Mouse (Mus musculus) embryonic facial prominence, embryonic 11.5 days (tissue): ENCODE measurements around the gene Hsd17b13. TPM values are rescaled to one million over a fixed set of nuclear protein-coding genes. Genes with fewer than 3 reads are reported as not detected.

Experiments used
- ATAC-seq: fragments of 200-750 bp; cut with Nextera tagmentation; replicated peaks from 2 replicates; pipeline ENCODE4 v1.8.0; 2017; ENCODE audit warnings: low read depth; ENCODE audit not compliant: insufficient number of reproducible peaks, low FRiP score, low TSS enrichment
- DNase-seq: peaks from one replicate; pipeline ENCODE4 v3.0.0-alpha.2; 2015; ENCODE audit warnings: low spot score
- H3K27ac ChIP-seq: fragments of 300-500 bp; sonication (generic); replicated peaks from 2 replicates; pipeline ENCODE4 v1.5.1; 2014; ENCODE audit warnings: mild to moderate bottlenecking, low read depth, low read length, control low read depth
- H3K27me3 ChIP-seq: fragments of 300-500 bp; sonication (generic); 2 replicates; pipeline ENCODE4 v1.6.1; 2014; ENCODE audit warnings: mild to moderate bottlenecking, low read length, moderate library complexity, mixed read lengths; ENCODE audit not compliant: control insufficient read depth, insufficient read depth
- H3K36me3 ChIP-seq: fragments of 300-500 bp; sonication (generic); replicated peaks from 2 replicates; pipeline ENCODE4 v1.6.1; 2014; ENCODE audit warnings: low read depth, mild to moderate bottlenecking, low read length, moderate library complexity, mixed read lengths; ENCODE audit not compliant: control insufficient read depth, insufficient read depth
- H3K4me1 ChIP-seq: fragments of 300-500 bp; sonication (generic); 2 replicates; pipeline ENCODE4 v1.6.1; 2014; ENCODE audit warnings: low read length, mixed read lengths; ENCODE audit not compliant: control insufficient read depth, insufficient read depth
- H3K4me2 ChIP-seq: fragments of 300-500 bp; sonication (generic); 2 replicates; pipeline ENCODE4 v1.6.1; 2014; ENCODE audit warnings: low read depth, mild to moderate bottlenecking, control low read depth, low read length, moderate library complexity
- H3K4me3 ChIP-seq: fragments of 300-500 bp; sonication (generic); 2 replicates; pipeline ENCODE4 v1.5.1; 2014; ENCODE audit warnings: low read depth, low read length, control low read depth
- H3K9ac ChIP-seq: fragments of 300-500 bp; sonication (generic); replicated peaks from 2 replicates; pipeline ENCODE4 v1.6.1; 2014; ENCODE audit warnings: mild to moderate bottlenecking, control low read depth, low read length
- H3K9me3 ChIP-seq: fragments of 300-500 bp; sonication (generic); replicated peaks from 2 replicates; pipeline ENCODE4 v1.6.1; 2016; ENCODE audit warnings: mild to moderate bottlenecking, low read length, inconsistent platforms, mixed read lengths; ENCODE audit not compliant: control insufficient read depth
- WGBS: fragments of 180-500 bp; shearing (Covaris S2); extraction: QIAGEN DNeasy Blood & Tissue Kit; methylation state at CpG from one replicate; pipeline ENCODE4 v1.1.7; 2014; 5-methylcytosine and 5-hydroxymethylcytosine counted together
- polyA plus RNA-seq: library from polyadenylated mRNA; unstranded; fragments of >200 nt; fragmentation: Nextera tagmentation; extraction: Ambion mirVana; gene quantifications from 2 replicates; pipeline ENCODE4 v1.2.1, GENCODE M21; 2014

Hsd17b13 gene
- polyA plus RNA-seq, 1 experiment from 2014 or later: not detected

DNA sequence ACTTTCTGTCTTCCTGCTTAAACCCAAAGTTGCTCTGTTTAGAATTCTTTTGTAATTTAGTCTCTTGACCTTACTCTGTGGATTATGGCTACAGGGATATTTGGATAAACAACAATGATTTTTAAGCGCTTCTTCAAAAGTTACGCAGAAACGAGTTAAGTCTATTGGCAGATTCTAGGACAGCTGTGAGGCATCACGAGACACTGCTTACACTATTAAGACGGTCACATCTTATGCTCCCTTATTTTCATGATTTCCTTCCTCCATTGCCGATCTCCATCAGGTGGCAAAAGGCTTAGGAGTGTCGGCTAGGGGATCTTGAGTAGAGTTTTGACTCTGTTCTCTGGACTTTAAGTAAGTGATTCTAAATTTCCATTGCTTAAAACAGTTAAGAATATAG, 33.1 kb upstream of the Hsd17b13 start:
- DNase-seq: no peak
- H3K27ac ChIP-seq: no peak overlapping the region
- H3K9ac ChIP-seq: no peak overlapping the region
- no peaks in the 10 kb centered on the region for H3K4me1 ChIP-seq
- no peak overlapping the region for H3K4me2 ChIP-seq
- no peaks in the 10 kb centered on the region for H3K9me3 ChIP-seq
- no peak for ATAC-seq
- 88% methylated on average over 7 of the region's 7 CpGs for WGBS
- no peaks in the 10 kb centered on the region for H3K27me3 ChIP-seq
- H3K4me3 ChIP-seq: no peak overlapping the region
- H3K36me3 ChIP-seq: no peaks in the 10 kb centered on the region

DNA sequence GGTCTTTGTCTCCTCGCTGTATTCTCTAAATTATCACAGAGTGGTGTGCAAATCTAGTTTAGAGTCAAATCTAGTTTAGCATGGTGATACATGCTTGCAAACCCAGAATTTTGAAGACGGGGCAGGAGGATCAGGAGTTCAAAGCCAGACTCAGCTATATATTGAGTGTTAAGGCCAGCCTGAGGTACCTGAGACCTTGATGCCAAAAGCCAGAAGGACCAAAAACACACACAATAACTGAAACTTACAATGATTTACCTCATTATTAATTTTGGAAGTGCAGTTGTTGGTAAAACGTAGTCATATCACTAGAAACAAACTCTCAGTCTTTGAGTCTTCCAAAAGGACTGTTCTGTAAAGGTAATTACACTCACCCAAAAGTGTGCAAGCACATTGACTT, 32.2 kb upstream of the Hsd17b13 start:
- Histone ChIP-seq H3K9me3 (no peaks in the 10 kb centered on the region), H3K27ac (no peak overlapping the region), H3K27me3 (no peaks in the 10 kb centered on the region), H3K4me3 (no peak overlapping the region), H3K36me3 (no peaks in the 10 kb centered on the region), H3K9ac (no peak overlapping the region), H3K4me1 (no peaks in the 10 kb centered on the region), H3K4me2 (no peak overlapping the region)
- ATAC-seq: no peak
- WGBS: 88% methylated on average over 3 of the region's 3 CpGs
- no peak for DNase-seq

DNA sequence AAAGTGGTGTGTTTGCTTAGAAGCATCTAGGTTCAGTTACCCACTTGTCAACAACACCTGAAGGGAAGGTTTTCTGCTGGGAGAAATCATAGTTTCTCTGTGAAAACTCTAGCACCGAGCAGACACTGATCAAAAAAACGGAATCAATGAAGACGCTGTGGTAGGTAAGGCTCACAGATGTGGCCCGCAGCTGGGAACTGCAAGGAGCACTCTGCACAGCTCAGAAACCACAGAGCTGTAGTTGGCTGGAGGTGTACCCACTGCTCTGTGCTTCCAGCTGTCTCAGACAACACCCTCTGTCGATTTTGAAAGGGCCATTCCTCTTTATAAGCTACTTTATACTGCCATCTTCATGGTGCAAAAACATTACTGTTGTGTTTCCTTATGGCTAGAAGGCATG, 30.6 kb upstream of the Hsd17b13 start:
- Histone ChIP-seq H3K9ac (no peak overlapping the region), H3K4me1 (no peaks in the 10 kb centered on the region), H3K4me2 (no peak overlapping the region), H3K36me3 (no peaks in the 10 kb centered on the region), H3K9me3 (no peaks in the 10 kb centered on the region), H3K4me3 (no peak overlapping the region), H3K27ac (no peak overlapping the region), H3K27me3 (no peaks in the 10 kb centered on the region)
- ATAC-seq (no peak), DNase-seq (no peak)
- 66% methylated on average over 5 of the region's 5 CpGs for WGBS

DNA sequence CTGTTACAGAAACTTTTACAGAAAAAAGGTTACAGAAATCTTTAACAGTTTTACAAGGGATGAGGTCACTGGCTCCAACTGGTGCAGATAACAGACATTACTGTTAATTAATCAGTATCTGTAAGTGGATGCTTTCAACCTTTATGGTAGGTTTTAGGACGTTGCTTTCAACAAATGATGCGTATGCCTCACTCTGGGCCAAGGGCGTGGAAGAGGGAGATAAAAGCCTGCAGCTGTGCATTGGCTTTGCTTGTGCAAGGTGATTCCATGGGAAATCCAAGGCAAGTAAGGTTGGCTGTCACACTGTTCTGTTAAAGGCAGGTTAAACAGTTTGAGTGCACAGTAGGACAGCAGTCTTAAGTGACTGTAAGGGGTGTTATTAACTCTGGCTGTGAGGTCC, 29.6 kb upstream of the Hsd17b13 start:
- H3K9ac ChIP-seq: no peak overlapping the region
- no peaks in the 10 kb centered on the region for H3K27me3 ChIP-seq
- H3K36me3 ChIP-seq: no peaks in the 10 kb centered on the region
- DNase-seq (no peak), ATAC-seq (no peak)
- no peak overlapping the region for H3K4me2 ChIP-seq
- 81% methylated on average over 3 of the region's 3 CpGs for WGBS
- H3K27ac ChIP-seq: no peak overlapping the region
- H3K9me3 ChIP-seq: no peaks in the 10 kb centered on the region
- H3K4me1 ChIP-seq: no peaks in the 10 kb centered on the region
- no peak overlapping the region for H3K4me3 ChIP-seq

DNA sequence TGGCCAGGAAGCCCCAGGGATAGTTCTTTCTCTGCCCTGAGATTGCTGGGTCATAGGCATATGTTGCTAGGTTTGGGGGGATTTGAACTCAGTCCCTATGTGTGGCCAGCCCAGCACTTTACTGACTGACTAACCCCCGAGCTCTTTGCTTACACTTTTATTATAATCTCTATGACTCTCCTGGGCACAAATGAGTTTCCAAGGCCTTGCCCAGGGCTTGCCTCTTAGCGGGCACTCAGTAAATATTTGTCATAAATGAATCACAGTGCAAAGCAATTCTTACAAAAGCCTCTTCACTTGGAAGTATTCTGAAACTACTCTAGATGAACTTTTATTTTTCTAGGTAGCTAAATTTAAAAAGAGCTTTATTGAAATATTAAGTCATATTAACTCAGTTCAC, 26.7 kb upstream of the Hsd17b13 start:
- DNase-seq: no peak
- Histone ChIP-seq H3K9me3 (no peaks in the 10 kb centered on the region), H3K4me2 (no peak overlapping the region), H3K36me3 (no peaks in the 10 kb centered on the region), H3K9ac (no peak overlapping the region), H3K4me1 (no peaks in the 10 kb centered on the region), H3K27ac (no peak overlapping the region), H3K27me3 (no peaks in the 10 kb centered on the region), H3K4me3 (no peak overlapping the region)
- 85% methylated on average over 2 of the region's 2 CpGs for WGBS
- ATAC-seq: no peak

DNA sequence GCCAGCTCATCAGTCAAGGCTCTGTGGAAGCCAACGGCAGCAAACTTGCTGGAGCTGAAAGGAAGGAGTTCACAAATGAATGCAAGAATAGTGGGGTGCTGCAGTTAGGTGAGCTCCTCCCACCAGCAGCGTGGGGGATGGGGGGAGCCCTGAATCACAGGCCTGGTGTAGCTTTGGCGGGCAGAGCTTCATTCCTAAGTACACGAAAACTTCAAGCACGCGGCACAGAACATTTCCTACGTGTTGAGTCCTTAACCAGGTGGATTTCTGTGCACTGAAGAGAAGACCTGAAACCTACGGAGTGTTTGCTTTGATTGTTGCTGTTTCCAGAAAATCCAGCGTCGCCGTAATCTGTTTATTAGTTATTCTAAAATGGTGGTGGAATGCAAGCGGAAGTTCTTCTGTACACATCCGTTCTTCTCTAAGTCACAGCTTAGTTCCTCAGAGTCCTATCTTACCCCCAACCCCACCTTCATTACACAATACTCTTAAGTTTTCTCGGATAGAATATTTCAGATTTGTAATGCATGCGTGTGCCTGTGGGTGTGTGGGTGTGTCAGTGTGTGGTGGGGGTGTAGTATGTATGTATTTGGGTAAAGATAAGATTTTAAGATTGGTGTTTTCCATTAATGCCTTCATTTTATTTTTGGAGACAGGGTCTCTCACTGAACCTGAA, 26.2 kb upstream of the Hsd17b13 start:
- no peak overlapping the region for H3K9ac ChIP-seq
- DNase-seq: peak; percentile 33
- no peak overlapping the region for H3K4me3 ChIP-seq

DNA sequence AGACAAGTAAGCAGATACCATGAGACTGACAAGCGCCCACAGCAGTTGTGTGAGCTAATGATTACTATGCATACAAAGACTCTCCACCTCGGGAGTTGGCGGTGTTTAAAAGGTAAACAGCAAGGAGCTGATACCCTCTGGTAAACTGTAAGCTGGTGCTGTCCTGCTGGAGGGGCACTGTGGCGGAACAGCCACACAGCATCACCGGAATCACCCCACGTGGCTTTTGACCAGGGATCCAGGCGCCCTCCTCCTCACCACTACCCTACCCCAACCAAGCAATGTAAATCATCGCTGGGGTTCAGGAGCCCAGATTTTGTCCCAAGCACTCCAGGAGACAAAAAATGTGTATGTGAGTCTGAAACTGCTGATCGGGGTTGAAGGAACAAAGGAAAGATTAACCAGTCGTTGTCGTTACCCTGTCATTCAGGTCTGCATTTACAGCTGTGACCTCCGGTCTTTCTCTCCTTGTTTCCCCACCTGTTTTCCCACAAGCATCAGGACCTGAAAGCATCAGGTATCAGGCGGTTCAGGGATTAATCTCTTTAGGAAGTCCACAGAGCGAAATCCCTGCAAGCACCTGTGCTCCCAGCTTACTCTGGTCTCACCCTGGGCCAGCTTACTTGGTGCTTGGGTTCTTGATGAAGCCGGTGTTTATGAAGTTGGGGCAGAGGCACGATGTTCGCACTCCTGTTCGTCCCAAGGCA, 25.5 kb upstream of the Hsd17b13 start:
- H3K36me3 ChIP-seq: no peaks in the 10 kb centered on the region
- peak; percentile 28 for DNase-seq
- 16% methylated on average over 18 of the region's 18 CpGs for WGBS
- H3K4me2 ChIP-seq: peak overlapping the region; percentile 27
- H3K27ac ChIP-seq: no peak overlapping the region
- H3K4me1 ChIP-seq: no peaks in the 10 kb centered on the region
- no peaks in the 10 kb centered on the region for H3K27me3 ChIP-seq
- ATAC-seq: 0 out of 2 replicates have a peak, but pooled peaks have one; percentile 54
- 0 out of 2 replicates have a peak overlapping the region, but pooled peaks have one; percentile 4 for H3K9ac ChIP-seq
- H3K4me3 ChIP-seq: no peak overlapping the region
- no peaks in the 10 kb centered on the region for H3K9me3 ChIP-seq

More for the DNA sequence above, 26.2 kb upstream of the Hsd17b13 start:
- Histone ChIP-seq H3K4me1 (no peaks in the 10 kb centered on the region), H3K27ac (no peak overlapping the region), H3K9me3 (no peaks in the 10 kb centered on the region), H3K4me2 (peak overlapping the region; percentile 27), H3K36me3 (no peaks in the 10 kb centered on the region), H3K27me3 (no peaks in the 10 kb centered on the region)
- WGBS: 45% methylated on average over 15 of the region's 15 CpGs
- no peak for ATAC-seq

DNA sequence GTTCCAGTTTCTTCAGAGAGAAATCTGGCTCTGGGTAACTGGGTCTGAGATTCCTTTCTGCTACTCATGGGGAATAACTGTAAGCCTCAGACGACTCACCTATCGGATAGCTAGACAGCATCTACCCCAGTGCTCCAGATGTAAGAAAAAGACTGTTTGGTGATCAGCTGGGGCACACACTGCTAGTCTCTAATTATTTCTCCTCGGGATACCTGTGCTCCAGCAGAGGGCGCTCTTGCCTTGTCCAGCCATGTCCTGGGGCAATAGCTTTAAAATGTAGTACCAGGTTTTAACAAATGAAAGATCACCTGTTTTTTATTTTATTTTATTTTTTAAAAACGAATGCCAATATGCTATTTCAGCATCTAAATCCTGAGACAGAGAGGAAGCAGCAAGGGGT, 22.5 kb upstream of the Hsd17b13 start:
- H3K4me2 ChIP-seq: no peak overlapping the region
- H3K27me3 ChIP-seq: no peaks in the 10 kb centered on the region
- no peak overlapping the region for H3K27ac ChIP-seq
- H3K9me3 ChIP-seq: no peaks in the 10 kb centered on the region
- H3K4me3 ChIP-seq: no peak overlapping the region
- no peaks in the 10 kb centered on the region for H3K4me1 ChIP-seq
- peak; percentile 88 for DNase-seq
- no peak overlapping the region for H3K9ac ChIP-seq
- H3K36me3 ChIP-seq: no peaks in the 10 kb centered on the region
- ATAC-seq: no peak
- 5% methylated on average over 5 of the region's 5 CpGs for WGBS
